Mouse (Mus musculus) bone marrow macrophage, adult 2 months (primary cell): ENCODE measurements at regions not wholly inside any gene's neighbourhood (a gene's known extent, or its start where the extent isn't known, plus 50 kb on each side); places are given as distances from the start of the nearest gene placed in this dataset.

Experiments
- H3K27ac ChIP-seq: 2 replicates; pipeline ENCODE4 v1.5.1; 2012; ENCODE audit warnings: low read depth, low read length; ENCODE audit not compliant: insufficient read depth
- H3K4me1 ChIP-seq: 2 replicates; pipeline ENCODE4 v1.6.1; 2012; ENCODE audit warnings: low read length; ENCODE audit not compliant: control insufficient read depth, insufficient read depth
- H3K4me3 ChIP-seq: 2 replicates; pipeline ENCODE4 v1.5.1; 2012; ENCODE audit warnings: mild to moderate bottlenecking, low read length, moderate library complexity; ENCODE audit not compliant: insufficient read depth
- CTCF ChIP-seq: IDR thresholded peaks from 2 replicates; pipeline ENCODE4 v1.5.1; 2012; ENCODE audit warnings: low read depth, mild to moderate bottlenecking, low read length, moderate library complexity
- POLR2A ChIP-seq: IDR thresholded peaks from 2 replicates; pipeline ENCODE4 v1.6.1; 2012; ENCODE audit warnings: mild to moderate bottlenecking, low read depth, low read length, borderline replicate concordance

GRCm38 (mm10) chr16:77537351-77537750 lies 64.5 kb downstream of the Gm11146 start:
- H3K27ac ChIP-seq: no peak overlapping the region
- TF ChIP-seq POLR2A: no peak
- H3K4me1 ChIP-seq: no peaks in the 10 kb centered on the region
- no peak overlapping the region for H3K4me3 ChIP-seq

DNA sequence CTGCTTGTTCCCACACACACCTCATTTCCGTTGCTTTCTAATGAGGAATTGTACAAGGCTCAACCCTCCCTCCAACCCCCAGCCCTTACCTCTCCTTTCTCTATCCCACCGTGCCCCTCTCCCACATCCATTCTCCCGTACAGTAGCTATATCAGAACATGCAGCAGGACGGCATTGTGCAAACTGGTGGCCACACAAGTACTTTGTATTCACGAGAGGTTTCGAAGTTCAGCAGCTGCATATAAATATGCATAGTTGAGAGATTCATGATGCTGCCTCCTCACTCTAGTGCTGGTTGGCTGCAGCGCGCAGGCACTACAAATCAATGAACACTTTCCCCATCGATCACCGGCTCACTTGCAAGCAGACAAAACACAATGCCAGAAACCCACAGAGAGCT lies 65.1 kb downstream of the Gm11146 start:
- H3K4me1 ChIP-seq: no peaks in the 10 kb centered on the region
- TF ChIP-seq CTCF (no peak), POLR2A (no peak)
- H3K4me3 ChIP-seq: no peak overlapping the region
- H3K27ac ChIP-seq: no peak overlapping the region

GRCm38 (mm10) chr16:77536314-77536713 lies 65.6 kb downstream of the Gm11146 start:
- TF ChIP-seq CTCF (no peak), POLR2A (no peak)
- Histone ChIP-seq H3K4me3 (no peak overlapping the region), H3K4me1 (no peaks in the 10 kb centered on the region), H3K27ac (no peak overlapping the region)

GRCm38 (mm10) chr16:77535021-77535420 lies 66.9 kb downstream of the Gm11146 start:
- Histone ChIP-seq H3K4me3 (no peak overlapping the region), H3K27ac (no peak overlapping the region), H3K4me1 (no peaks in the 10 kb centered on the region)
- TF ChIP-seq POLR2A: no peak

DNA sequence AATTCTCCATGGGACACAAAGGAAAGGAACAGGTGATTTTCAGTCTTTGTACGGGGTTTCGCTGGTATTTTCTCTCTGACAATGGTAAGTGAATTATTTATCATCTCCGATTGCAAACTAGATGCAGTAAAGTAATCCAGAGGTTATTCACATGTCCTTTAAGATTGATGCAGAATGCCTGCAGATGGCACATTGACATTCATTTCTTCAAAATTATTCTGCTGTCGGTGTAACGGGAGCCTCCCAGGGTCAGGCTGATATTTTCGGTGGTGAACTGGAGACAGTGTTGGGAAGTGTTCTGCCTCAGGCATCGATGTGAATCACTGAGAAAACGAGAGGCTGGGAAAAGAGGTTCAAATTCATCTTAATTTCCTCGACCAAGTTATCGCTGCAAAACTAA lies 70.3 kb downstream of the Gm11146 start:
- Histone ChIP-seq H3K27ac (no peak overlapping the region), H3K4me3 (no peak overlapping the region), H3K4me1 (no peaks in the 10 kb centered on the region)
- TF ChIP-seq POLR2A (no peak), CTCF (no peak)

- TF ChIP-seq POLR2A (no peak), CTCF (no peak)
Measured at GRCm38 (mm10) chr16:77527951-77528350, 73.9 kb downstream of the Gm11146 start.

GRCm38 (mm10) chr16:77514606-77515005 lies 87.3 kb downstream of the Gm11146 start:
- Histone ChIP-seq H3K4me3 (no peak overlapping the region), H3K27ac (no peak overlapping the region), H3K4me1 (peaks cover 2% of the 10 kb centered on the region)
- TF ChIP-seq CTCF: no peak

More at GRCm38 (mm10) chr16:77527951-77528350, 73.9 kb downstream of the Gm11146 start:
- Histone ChIP-seq H3K4me1 (no peaks in the 10 kb centered on the region), H3K27ac (no peak overlapping the region), H3K4me3 (no peak overlapping the region)

- no peak overlapping the region for H3K4me3 ChIP-seq
- TF ChIP-seq POLR2A (no peak), CTCF (no peak)
- H3K27ac ChIP-seq: no peak overlapping the region
- no peaks in the 10 kb centered on the region for H3K4me1 ChIP-seq
Measured at GRCm38 (mm10) chr16:77503556-77503955, 98.3 kb downstream of the Gm11146 start.

DNA sequence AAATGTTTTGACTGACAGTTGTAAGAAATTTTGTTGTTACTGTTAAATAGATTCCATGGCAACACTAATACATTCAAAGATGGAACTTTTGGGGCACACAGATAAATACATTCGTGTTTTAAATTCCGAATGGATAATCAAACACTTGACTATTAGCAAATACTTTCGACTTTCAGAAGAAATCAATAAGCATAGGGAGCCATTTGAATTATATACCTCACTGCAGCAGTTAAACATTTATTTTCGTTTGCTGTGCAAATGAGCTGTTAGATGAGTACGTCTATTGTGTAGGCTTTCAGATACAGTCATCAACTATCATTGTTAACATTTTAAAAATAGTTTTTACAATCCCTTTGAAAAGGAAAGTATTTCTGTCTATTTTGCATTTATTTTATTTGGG lies 99.0 kb downstream of the Gm11146 start:
- Histone ChIP-seq H3K4me3 (no peak overlapping the region), H3K4me1 (no peaks in the 10 kb centered on the region), H3K27ac (no peak overlapping the region)
- no peak for TF ChIP-seq CTCF
- no peak for TF ChIP-seq POLR2A

- no peak for TF ChIP-seq CTCF
- no peak for TF ChIP-seq POLR2A
- Histone ChIP-seq H3K4me3 (no peak overlapping the region), H3K4me1 (no peaks in the 10 kb centered on the region), H3K27ac (no peak overlapping the region)
Measured at GRCm38 (mm10) chr16:77502026-77502425, 99.9 kb downstream of the Gm11146 start.

GRCm38 (mm10) chr16:77500981-77501380 lies 100.9 kb downstream of the Gm11146 start:
- Histone ChIP-seq H3K27ac (no peak overlapping the region), H3K4me3 (no peak overlapping the region)
- TF ChIP-seq CTCF (no peak), POLR2A (no peak)

GRCm38 (mm10) chr16:77500413-77500812 lies 101.5 kb downstream of the Gm11146 start:
- Histone ChIP-seq H3K27ac (no peak overlapping the region), H3K4me1 (no peaks in the 10 kb centered on the region), H3K4me3 (no peak overlapping the region)
- TF ChIP-seq POLR2A: no peak
- no peak for TF ChIP-seq CTCF

More at GRCm38 (mm10) chr16:77500981-77501380, 100.9 kb downstream of the Gm11146 start:
- no peaks in the 10 kb centered on the region for H3K4me1 ChIP-seq
